Mouse (Mus musculus) MEL (cell line): ENCODE measurements around the gene Cntrl. TPM values are rescaled to one million over a fixed set of nuclear protein-coding genes. Genes with fewer than 3 reads are reported as not detected.
A peak's percentile ranks its signal among the peaks of the same experiment; 100 is the strongest.

Experiments used
- DNase-seq: peaks from one replicate; pipeline ENCODE4 v3.0.0; 2011; ENCODE audit warnings: low read depth, low spot score
- H3K27ac ChIP-seq: 2 replicates; pipeline ENCODE4 v1.5.1; 2012; ENCODE audit warnings: low read depth, mild to moderate bottlenecking, control low read depth, low read length, moderate library complexity; ENCODE audit not compliant: control insufficient read depth
- H3K27me3 ChIP-seq, 2 experiments: fragments of 150-350 bp in 1 of 2; sonication (generic) in 1 of 2; 2 replicates each; pipeline ENCODE4 v1.6.1; 2012; ENCODE audit warnings: low read length in 2 of 2, mild to moderate bottlenecking in 2 of 2, improper control_type of control experiment in 1 of 2, moderate library complexity in 1 of 2; ENCODE audit not compliant: insufficient read depth in 2 of 2, control insufficient read depth in 1 of 2
- H3K36me3 ChIP-seq, 2 experiments: 2 replicates each; pipeline ENCODE4 v1.6.1; 2012 to 2014; ENCODE audit warnings: low read length in 2 of 2, improper control_type of control experiment in 1 of 2, inconsistent platforms in 1 of 2, mild to moderate bottlenecking in 1 of 2; ENCODE audit not compliant: insufficient read depth in 2 of 2, control insufficient read depth in 1 of 2
- H3K4me1 ChIP-seq, 2 experiments: fragments of 150-350 bp in 1 of 2; sonication (generic) in 1 of 2; 2 replicates each; pipeline ENCODE4 v1.6.1; 2012; ENCODE audit warnings: low read length in 2 of 2, improper control_type of control experiment in 1 of 2, mild to moderate bottlenecking in 1 of 2; ENCODE audit not compliant: insufficient read depth in 2 of 2, control insufficient read depth in 1 of 2
- H3K4me3 ChIP-seq, 2 experiments: fragments of 150-350 bp in 1 of 2; sonication (generic) in 1 of 2; 2 replicates each; pipeline ENCODE4 v1.5.1; 2012; ENCODE audit warnings: low read depth in 2 of 2, low read length in 2 of 2, mild to moderate bottlenecking in 2 of 2, moderate library complexity in 2 of 2, control low read depth in 1 of 2, improper control_type of control experiment in 1 of 2; ENCODE audit not compliant: control insufficient read depth in 1 of 2, insufficient read depth in 1 of 2
- H3K79me2 ChIP-seq: 2 replicates; pipeline ENCODE4 v1.6.1; 2012; ENCODE audit warnings: mild to moderate bottlenecking, low read length, moderate library complexity; ENCODE audit not compliant: control insufficient read depth, poor library complexity, insufficient read depth
- H3K9ac ChIP-seq: 2 replicates; pipeline ENCODE4 v1.6.1; 2012; ENCODE audit warnings: low read depth, mild to moderate bottlenecking, control low read depth, low read length, moderate library complexity; ENCODE audit not compliant: control insufficient read depth, poor library complexity, severe bottlenecking
- H3K9me3 ChIP-seq: fragments of 150-350 bp; sonication (generic); replicated peaks from 2 replicates; pipeline ENCODE4 v1.6.1; 2012; ENCODE audit warnings: mild to moderate bottlenecking, low read length, improper control_type of control experiment, moderate library complexity; ENCODE audit not compliant: insufficient read depth
- ETS1 ChIP-seq: IDR thresholded peaks from 2 replicates; pipeline ENCODE4 v1.6.1; 2012; ENCODE audit warnings: low read depth, mild to moderate bottlenecking, inconsistent platforms, low read length, improper control_type of control experiment, moderate library complexity
- MYC ChIP-seq: IDR thresholded peaks from 2 replicates; pipeline ENCODE4 v1.6.1; 2011; ENCODE audit warnings: low read depth, mild to moderate bottlenecking, low read length, improper control_type of control experiment, moderate library complexity
- POLR2A ChIP-seq, 2 experiments: IDR thresholded peaks; 2 replicates each; pipeline ENCODE4 v1.6.1; 2011 to 2012; ENCODE audit warnings: low read length in 2 of 2, mild to moderate bottlenecking in 2 of 2, control low read depth in 1 of 2, improper control_type of control experiment in 1 of 2, low read depth in 1 of 2, moderate library complexity in 1 of 2; ENCODE audit not compliant: control insufficient read depth in 1 of 2, insufficient read depth in 1 of 2, poor library complexity in 1 of 2
- POLR2AphosphoS2 ChIP-seq: IDR thresholded peaks from 2 replicates; pipeline ENCODE4 v1.6.1; 2011; ENCODE audit warnings: low read length, improper control_type of control experiment
- RCOR1 ChIP-seq: IDR thresholded peaks from 2 replicates; pipeline ENCODE4 v1.6.1; 2012; ENCODE audit warnings: low read depth, mild to moderate bottlenecking, inconsistent platforms, low read length, improper control_type of control experiment
- SIN3A ChIP-seq: IDR thresholded peaks from 2 replicates; pipeline ENCODE4 v1.6.1; 2012; ENCODE audit warnings: low read length, improper control_type of control experiment, inconsistent platforms
- UBTF ChIP-seq: IDR thresholded peaks from 2 replicates; pipeline ENCODE4 v1.6.1; 2012; ENCODE audit warnings: low read depth, mild to moderate bottlenecking, inconsistent platforms, low read length, improper control_type of control experiment, moderate library complexity, borderline replicate concordance; ENCODE audit not compliant: insufficient read depth
- USF1 ChIP-seq: IDR thresholded peaks from 2 replicates; pipeline ENCODE4 v1.6.1; 2014; ENCODE audit warnings: low read depth, mild to moderate bottlenecking, inconsistent platforms, low read length, improper control_type of control experiment, moderate library complexity
- polyA plus RNA-seq, 2 experiments: library from polyadenylated mRNA; stranded (reverse) in 1 of 2; unstranded in 1 of 2; fragments of >175 nt in 1 of 2; fragments of >200 nt in 1 of 2; gene quantifications; 2 replicates each; pipeline versions ENCODE4 v1.2.1 to v1.2.4; 2012; ENCODE audit warnings: low replicate concordance in 2 of 2, low read depth in 1 of 2; ENCODE audit not compliant: insufficient read length in 2 of 2, insufficient read depth in 1 of 2, missing spikeins in 1 of 2
- total RNA-seq: library from RNA; depleted of rRNA; stranded (reverse); fragments of 300-350 nt; gene quantifications from 2 replicates; pipeline ENCODE4 v1.2.3, GENCODE M21; 2012

Cntrl gene
- total and polyA plus RNA-seq, 3 experiments: 17.0 to 24.0 TPM; not detected in 1

DNA sequence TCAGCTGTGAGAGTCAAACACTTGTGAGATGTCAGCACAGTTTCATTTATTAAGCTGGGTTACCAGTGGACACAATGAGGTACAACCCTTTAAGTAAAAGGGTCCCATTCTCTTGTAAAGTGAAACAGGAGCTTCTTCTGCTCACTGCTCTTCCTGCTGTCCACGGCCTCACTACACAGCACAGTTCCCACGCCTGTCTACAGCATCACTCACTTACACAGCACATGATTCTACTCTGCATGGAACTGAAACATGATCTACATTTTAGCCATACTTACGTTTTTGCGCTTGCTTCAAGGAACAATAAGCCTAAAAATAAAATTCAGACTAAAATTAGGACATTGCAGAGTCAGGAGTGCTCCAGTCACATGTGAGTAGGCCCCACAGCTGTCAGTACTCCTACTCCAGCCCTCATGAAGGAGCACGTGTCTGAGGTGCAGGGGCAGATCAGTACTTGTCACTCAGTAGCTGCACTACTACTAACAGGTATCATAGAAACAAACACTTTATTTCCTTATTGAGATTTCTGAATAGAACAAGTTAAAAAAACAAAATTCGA, 73.9 kb downstream of the Cntrl start:
- TF ChIP-seq POLR2AphosphoS2 (no peak), POLR2A (IDR thresholded peaks at IDR 0.05; ENCODE audit: control insufficient read depth in 1 of 2, insufficient read depth in 1 of 2, low read depth in 1 of 2, low read length in 2 of 2, poor library complexity in 1 of 2) (no peak; a peak in 1 of 4 replicates), ETS1 (no peak), UBTF (no peak), USF1 (no peak), RCOR1 (no peak)
- TF ChIP-seq, all 39 proteins: peak for 0
- Histone ChIP-seq H3K79me2 (peaks cover 2% of the 10 kb centered on the region; the same call in 1 of the 2 replicates), H3K27me3 (no peaks in the 10 kb centered on the region), H3K27ac (no peak overlapping the region), H3K36me3 (peaks cover 2 to 52% of the 10 kb centered on the region in 2 experiments; a peak in 2 of 4 replicates), H3K9ac (no peak overlapping the region), H3K9me3 (no peaks in the 10 kb centered on the region), H3K4me1 (no peaks in the 10 kb centered on the region; a peak in 1 of 4 replicates), H3K4me3 (no peak overlapping the region)
- no peak for DNase-seq

DNA sequence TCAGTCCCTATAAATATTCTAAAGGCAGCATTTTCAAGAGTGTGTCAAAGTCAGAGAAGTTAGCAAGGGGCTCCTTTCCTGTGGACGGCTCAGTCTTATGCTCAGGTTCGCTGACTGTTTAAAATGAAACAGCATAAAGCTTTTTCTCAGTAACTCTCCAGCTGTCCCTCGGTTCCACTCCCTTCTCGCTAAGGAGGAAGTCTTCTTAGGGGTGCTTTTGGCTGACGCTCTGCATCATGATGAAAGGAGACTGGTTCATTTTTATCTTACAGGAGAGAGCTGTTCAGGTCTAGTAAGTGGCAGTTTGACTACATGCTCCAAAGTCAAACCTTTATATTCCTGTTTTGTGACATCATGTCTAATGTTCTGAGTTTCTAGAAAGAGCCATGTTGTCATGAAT, 79.6 kb downstream of the Cntrl start:
- Histone ChIP-seq H3K9ac (no peak overlapping the region), H3K27me3 (no peaks in the 10 kb centered on the region), H3K36me3 (peaks cover 14 to 67% of the 10 kb centered on the region in 2 experiments), H3K79me2 (peaks cover 19% of the 10 kb centered on the region), H3K9me3 (no peaks in the 10 kb centered on the region), H3K4me1 (peaks cover 0 to 11% of the 10 kb centered on the region in 2 experiments; a peak in 2 of 4 replicates), H3K4me3 (no peak overlapping the region), H3K27ac (no peak overlapping the region)
- TF ChIP-seq RCOR1 (no peak), MYC (no peak), SIN3A (0 out of 2 replicates have a peak, but pooled peaks have one; percentile 22), ETS1 (no peak), UBTF (no peak)
- DNase-seq: peak; percentile 53

DNA sequence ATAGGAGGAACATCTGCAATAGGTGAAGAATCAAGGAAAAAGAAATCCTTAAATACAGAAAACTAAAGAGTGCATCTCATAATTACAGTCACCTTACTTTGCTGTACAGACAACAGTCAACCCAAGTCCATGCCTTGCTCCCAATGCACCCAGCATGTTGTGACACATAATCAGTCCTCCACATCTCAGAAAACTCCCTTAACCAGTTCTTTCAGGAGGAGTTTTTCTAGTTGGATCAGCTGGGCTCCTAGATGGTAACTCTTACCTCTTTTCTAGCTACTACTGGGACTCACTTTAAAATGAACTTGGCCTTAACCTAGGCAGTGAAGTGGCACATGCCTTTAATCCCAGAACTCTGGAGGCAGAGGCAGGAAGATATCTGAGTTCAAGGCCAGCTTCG, 84.7 kb downstream of the Cntrl start:
- peaks cover 38 to 48% of the 10 kb centered on the region in 2 experiments for H3K36me3 ChIP-seq
- H3K27me3 ChIP-seq: no peaks in the 10 kb centered on the region
- no peak overlapping the region for H3K4me3 ChIP-seq
- no peak overlapping the region for H3K27ac ChIP-seq
- no peak for DNase-seq
- peaks cover 9 to 23% of the 10 kb centered on the region in 2 experiments for H3K4me1 ChIP-seq
- H3K9me3 ChIP-seq: no peaks in the 10 kb centered on the region
- H3K9ac ChIP-seq: no peak overlapping the region
- H3K79me2 ChIP-seq: peaks cover 45% of the 10 kb centered on the region
- no peak for TF ChIP-seq USF1
